Mouse (Mus musculus): ENCODE results near the gene Gprin3.

GRCm38 (mm10) chr6:59313162-59313561, 112.9 kb downstream of the Gprin3 start:
- no peak for TF ChIP-seq CTCF (IDR thresholded peaks at IDR 0.05; ENCODE audit: borderline replicate concordance, insufficient read depth, low read length)
- no peak for TF ChIP-seq POLR2A (IDR thresholded peaks at IDR 0.05; ENCODE audit: low read depth, low read length)
